In the genomic region with DNA sequence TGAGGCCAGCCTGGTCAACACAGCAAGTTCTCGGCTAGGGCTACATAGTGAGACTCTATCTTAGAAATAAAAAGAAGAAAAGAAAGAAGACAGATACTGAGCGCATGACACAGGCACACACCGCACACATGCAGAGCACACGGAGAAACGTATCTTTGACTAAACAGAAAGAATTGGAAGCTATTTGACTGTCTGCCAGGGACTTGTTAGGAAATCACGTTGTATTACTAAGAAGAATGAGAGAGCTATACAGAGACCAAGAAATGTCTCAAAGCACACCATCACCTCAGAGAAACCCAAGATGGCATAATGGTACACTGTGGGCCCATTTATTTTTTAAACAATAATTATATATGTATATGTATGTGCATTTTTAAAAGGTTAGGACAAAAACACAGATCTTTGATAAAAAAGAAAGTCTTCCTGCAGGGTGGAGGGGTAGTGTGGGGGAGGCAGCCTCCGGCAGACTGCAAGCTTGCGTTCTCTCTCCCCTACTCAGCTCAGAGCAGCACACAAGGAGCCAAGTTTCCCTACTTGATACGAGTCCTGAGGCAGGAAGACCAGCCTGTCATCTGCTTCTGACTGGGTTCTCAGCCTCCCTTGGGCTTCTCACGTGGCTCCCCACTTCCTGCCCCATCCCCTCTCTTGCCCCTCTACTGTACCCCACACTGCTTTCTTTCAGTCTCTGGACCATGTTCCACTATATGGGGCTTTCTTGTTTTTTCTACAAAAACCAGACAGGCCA, we compare ENCODE assay signal across 15 mouse cellular contexts.
DNase-seq lines count a peak whose midpoint lies in the region; ATAC-seq and TF ChIP-seq lines count a peak whose summit lies in the region.
"Had no signal": no experiment of that assay in that cellular context is flagged by ENCODE, and none has a peak within 500 bp of the region (broad histone marks: within the 10 kb centered on the region; RNA-seq: fewer than 3 reads in every experiment).

No protein-coding gene starts in this region.

- H3K4me3 ChIP-seq in embryonic facial prominence, embryonic 12.5 days, result no peak overlapping the region
- no peak overlapping the region for H3K4me3 ChIP-seq in embryonic facial prominence, embryonic 10.5 days
- H3K4me3 ChIP-seq in liver, adult 2 months (ENCODE audit: insufficient read depth, low read depth, low read length), result no peak overlapping the region
- no peak overlapping the region for H3K4me3 ChIP-seq in liver, embryonic 11.5 days (ENCODE audit: low read depth, low read length)
- no peak overlapping the region for H3K4me3 ChIP-seq in embryonic facial prominence, embryonic 13.5 days
- H3K4me3 ChIP-seq: forebrain, embryonic 10.5 days; midbrain, embryonic 13.5 days had no signal

- no peaks in the 10 kb centered on the region for H3K36me3 ChIP-seq in embryonic facial prominence, embryonic 12.5 days
- no peaks in the 10 kb centered on the region for H3K36me3 ChIP-seq in embryonic facial prominence, embryonic 10.5 days (replicated peaks)
- no peaks in the 10 kb centered on the region for H3K36me3 ChIP-seq in liver, adult 2 months (ENCODE audit: control insufficient read depth, insufficient read depth, low read length)
- H3K36me3 ChIP-seq in liver, embryonic 11.5 days (ENCODE audit: control insufficient read depth, insufficient read depth, low read length), result no peaks in the 10 kb centered on the region
- no peaks in the 10 kb centered on the region for H3K36me3 ChIP-seq in embryonic facial prominence, embryonic 13.5 days
- H3K36me3 ChIP-seq: forebrain, embryonic 10.5 days; midbrain, embryonic 13.5 days had no signal

- no peak for DNase-seq in embryonic facial prominence, embryonic 10.5 days (ENCODE audit: low spot score)
- peak; percentile 16 for DNase-seq in liver, adult 2 months (ENCODE audit: extremely low read depth, low read depth, low spot score)
- DNase-seq in liver, embryonic 11.5 days (ENCODE audit: low spot score), result no peak
- peak; percentile 18 to 44 for DNase-seq in thymus, postnatal 10 days (ENCODE audit: low spot score in 2 of 2)
- DNase-seq in gastrocnemius, postnatal 14 days, result no peak
- DNase-seq in urinary bladder, postnatal 36 days (ENCODE audit: low spot score in 2 of 2), result no peak
- DNase-seq: adrenal gland, adult 2 months; cerebellum, adult 9-10 months; layer of hippocampus, postnatal 36 days; liver had no signal

- no peak for TF ChIP-seq POLR2A in liver, adult 2 months (IDR thresholded peaks at IDR 0.05; ENCODE audit: extremely low read depth, insufficient read depth, low read length)

- no peaks in the 10 kb centered on the region for H3K9me3 ChIP-seq in embryonic facial prominence, embryonic 12.5 days
- H3K9me3 ChIP-seq in embryonic facial prominence, embryonic 10.5 days, result no peaks in the 10 kb centered on the region
- H3K9me3 ChIP-seq in liver, embryonic 11.5 days (ENCODE audit: control insufficient read depth, low read length), result no peaks in the 10 kb centered on the region
- no peaks in the 10 kb centered on the region for H3K9me3 ChIP-seq in embryonic facial prominence, embryonic 13.5 days
- H3K9me3 ChIP-seq: forebrain, embryonic 10.5 days; midbrain, embryonic 13.5 days had no signal

- intact Hi-C loops in gastrocnemius, postnatal 14 days (cut with DNase I; ENCODE audit: low total_unique reads), result no loop called here

- peaks cover 8% of the 10 kb centered on the region for H3K4me1 ChIP-seq in embryonic facial prominence, embryonic 12.5 days
- peaks cover 18% of the 10 kb centered on the region for H3K4me1 ChIP-seq in embryonic facial prominence, embryonic 10.5 days
- H3K4me1 ChIP-seq in liver, adult 2 months (ENCODE audit: control insufficient read depth, insufficient read depth, low read length), result no peaks in the 10 kb centered on the region
- no peaks in the 10 kb centered on the region for H3K4me1 ChIP-seq in liver, embryonic 11.5 days (replicated peaks; ENCODE audit: control insufficient read depth, insufficient read depth, low read length)
- H3K4me1 ChIP-seq in embryonic facial prominence, embryonic 13.5 days, result peaks cover 24% of the 10 kb centered on the region
- H3K4me1 ChIP-seq: forebrain, embryonic 10.5 days had no signal

- H3K27me3 ChIP-seq in embryonic facial prominence, embryonic 12.5 days, result no peaks in the 10 kb centered on the region
- H3K27me3 ChIP-seq in embryonic facial prominence, embryonic 10.5 days (replicated peaks; ENCODE audit: low read depth, poor library complexity, severe bottlenecking), result no peaks in the 10 kb centered on the region
- H3K27me3 ChIP-seq in liver, adult 2 months (ENCODE audit: control insufficient read depth, insufficient read depth, low read length), result no peaks in the 10 kb centered on the region
- H3K27me3 ChIP-seq in liver, embryonic 11.5 days (replicated peaks; ENCODE audit: control insufficient read depth, insufficient read depth, low read length), result no peaks in the 10 kb centered on the region
- no peaks in the 10 kb centered on the region for H3K27me3 ChIP-seq in embryonic facial prominence, embryonic 13.5 days
- H3K27me3 ChIP-seq: midbrain, embryonic 13.5 days had no signal

- H3K9ac ChIP-seq in embryonic facial prominence, embryonic 12.5 days, result no peak overlapping the region
- H3K9ac ChIP-seq in liver, adult 2 months (ENCODE audit: low read depth, low read length), result no peak overlapping the region
- no peak overlapping the region for H3K9ac ChIP-seq in liver, embryonic 11.5 days (ENCODE audit: low read depth, low read length)
- H3K9ac ChIP-seq in embryonic facial prominence, embryonic 13.5 days, result no peak overlapping the region
- H3K9ac ChIP-seq: midbrain, embryonic 13.5 days had no signal

- peak; percentile 61; the same call in 1 of the 2 replicates for ATAC-seq in embryonic facial prominence, embryonic 12.5 days (ENCODE audit: insufficient number of reproducible peaks, insufficient read depth, low FRiP score, low TSS enrichment)
- no peak for ATAC-seq in liver, embryonic 11.5 days (replicated peaks; ENCODE audit: low FRiP score)
- ATAC-seq in embryonic facial prominence, embryonic 13.5 days (ENCODE audit: insufficient number of reproducible peaks, insufficient read depth, low FRiP score, low TSS enrichment, low read depth), result peak; percentile 24; the same call in 1 of the 2 replicates
- ATAC-seq: midbrain, embryonic 13.5 days had no signal

- TF ChIP-seq CTCF in liver, adult 2 months (IDR thresholded peaks at IDR 0.05; ENCODE audit: low read depth, low read length), result no peak

- no peaks in the 10 kb centered on the region for H3K79me2 ChIP-seq in liver, adult 2 months (ENCODE audit: control insufficient read depth, insufficient read depth, low read length)

- no peak overlapping the region for H3K27ac ChIP-seq in embryonic facial prominence, embryonic 12.5 days
- H3K27ac ChIP-seq in embryonic facial prominence, embryonic 10.5 days (replicated peaks), result no peak overlapping the region
- H3K27ac ChIP-seq in liver, adult 2 months (replicated peaks; ENCODE audit: insufficient read depth, low read depth, low read length), result no peak overlapping the region
- H3K27ac ChIP-seq in liver, embryonic 11.5 days (ENCODE audit: low read depth, low read length), result no peak overlapping the region
- peak overlapping the region; percentile 74 for H3K27ac ChIP-seq in embryonic facial prominence, embryonic 13.5 days
- H3K27ac ChIP-seq: forebrain, embryonic 10.5 days; kidney, postnatal 0 days; midbrain, embryonic 13.5 days had no signal

- WGBS in embryonic facial prominence, embryonic 12.5 days, result 66% methylated on average over 10 of the region's 10 CpGs
- WGBS in embryonic facial prominence, embryonic 10.5 days, result 76% methylated on average over 10 of the region's 10 CpGs
- WGBS in liver, adult 2 months, result 69% methylated on average over 10 of the region's 10 CpGs
- 70% methylated on average over 10 of the region's 10 CpGs for WGBS in liver, embryonic 11.5 days
- WGBS in embryonic facial prominence, embryonic 13.5 days, result 41% methylated on average over 10 of the region's 10 CpGs

- H3K4me2 ChIP-seq in embryonic facial prominence, embryonic 12.5 days (replicated peaks), result no peak overlapping the region
- no peak overlapping the region for H3K4me2 ChIP-seq in liver, embryonic 11.5 days
- peak overlapping the region; percentile 14; the same call in 1 of the 2 replicates for H3K4me2 ChIP-seq in embryonic facial prominence, embryonic 13.5 days
- H3K4me2 ChIP-seq: midbrain, embryonic 13.5 days had no signal

Comparison
In these comparisons a context has a peak if more than half of its experiments do, and no peak if none do; other contexts are left out.
1. DNase-seq: peak in liver, adult 2 months (single experiment) and thymus, postnatal 10 days (2 of 2); none in embryonic facial prominence, embryonic 10.5 days (single experiment), liver, embryonic 11.5 days (single experiment), gastrocnemius, postnatal 14 days (single experiment) and urinary bladder, postnatal 36 days (0 of 2).